Mouse (Mus musculus) ES-Bruce4 (cell line): ENCODE data around the gene Adamts7.

Experiments
- CTCF ChIP-seq: IDR thresholded peaks from one replicate; pipeline ENCODE4 v1.8.1; 2011; ENCODE audit warnings: low read depth, low read length
- POLR2A ChIP-seq: IDR thresholded peaks from one replicate; pipeline ENCODE4 v1.8.1; 2011; ENCODE audit warnings: low read length; ENCODE audit not compliant: insufficient read depth

GRCm38 (mm10) chr9:90250141-90250775 is 87.4 kb downstream of the Adamts7 start:
- TF ChIP-seq CTCF (no peak), POLR2A (no peak)
